Mouse (Mus musculus) liver, postnatal 0 days (tissue): ENCODE measurements around the gene Hfe.

Source experiments
- CTCF ChIP-seq: sonication (generic); IDR thresholded peaks from 2 replicates; pipeline ENCODE4 v1.5.1; 2016; ENCODE audit warnings: antibody characterized with exemption, low read depth
- EP300 ChIP-seq: IDR thresholded peaks from 2 replicates; pipeline ENCODE4 v1.6.1; 2016; ENCODE audit warnings: antibody characterized with exemption, low read depth, mild to moderate bottlenecking

- TF ChIP-seq CTCF (no peak), EP300 (no peak)
Observed at GRCm38 (mm10) chr13:23725213-23725612, 14.6 kb upstream of the Hfe start.
